Mouse (Mus musculus) cortical plate, adult 2 months (tissue): ENCODE results near the gene Prok1.

Source experiments
- CTCF ChIP-seq: fragments of 200-500 bp; IDR thresholded peaks from 2 replicates; pipeline ENCODE4 v1.5.1; 2011; ENCODE audit warnings: mild to moderate bottlenecking, control low read depth, low read length; ENCODE audit not compliant: insufficient read depth; ENCODE audit errors: extremely low read depth
- POLR2A ChIP-seq: fragments of 200-500 bp; IDR thresholded peaks from 2 replicates; pipeline ENCODE4 v1.6.1; 2011; ENCODE audit warnings: mild to moderate bottlenecking, low read length, control low read depth; ENCODE audit not compliant: insufficient read depth; ENCODE audit errors: extremely low read depth

DNA sequence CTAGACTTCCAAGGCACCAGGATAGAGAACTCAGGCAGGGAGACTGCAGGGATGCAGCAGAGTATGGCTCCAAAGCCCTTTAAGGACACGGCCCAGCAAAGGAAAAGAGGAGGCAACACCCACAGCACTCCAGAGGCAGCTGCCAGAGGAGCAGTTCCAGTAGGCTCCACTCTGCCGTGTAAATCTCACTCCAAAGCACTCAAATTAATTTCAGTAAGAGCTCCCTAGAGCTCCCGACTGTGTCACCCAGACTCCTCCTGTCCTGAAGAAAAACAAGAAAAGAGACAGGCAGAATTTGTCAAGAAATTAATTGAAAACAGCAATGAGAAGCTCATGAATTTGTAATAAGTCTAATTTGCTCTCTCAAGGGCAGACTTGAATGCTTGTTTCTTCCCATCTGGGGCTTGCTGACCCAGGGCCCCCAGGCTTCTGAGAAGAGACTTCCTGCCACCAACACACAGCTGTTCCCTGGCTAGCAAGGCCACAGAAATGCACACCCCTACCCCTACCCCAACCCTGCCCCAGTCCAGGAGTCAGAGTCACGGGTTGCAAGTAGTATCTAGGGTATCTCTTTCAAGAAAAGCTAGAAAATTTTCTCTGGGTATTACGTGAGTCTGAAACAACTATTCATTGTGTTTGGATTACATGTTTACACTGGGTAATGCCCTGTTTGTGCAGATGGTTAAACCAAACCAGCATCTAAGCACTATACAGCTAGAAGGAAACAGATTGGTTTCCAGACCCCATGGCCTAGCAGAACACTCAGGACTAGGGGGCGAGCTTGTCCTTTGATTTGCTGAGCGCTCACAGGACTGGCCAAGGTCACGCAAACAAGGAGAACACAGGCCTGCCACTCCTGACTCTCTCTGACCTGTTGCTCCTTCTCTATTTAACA, 21.7 kb upstream of the Prok1 start:
- no peak for TF ChIP-seq CTCF
- TF ChIP-seq POLR2A = no peak
